Mouse (Mus musculus) liver, embryonic 18 days (tissue): ENCODE measurements around the gene Arhgef11. TPM values are rescaled to one million over a fixed set of nuclear protein-coding genes. Genes with fewer than 3 reads are reported as not detected.

ENCODE experiments used
- polyA plus RNA-seq: library from polyadenylated mRNA; depleted of rRNA; stranded (reverse); fragments of >200 nt; gene quantifications from 2 replicates; pipeline ENCODE4 v1.2.3, GENCODE M21; 2012; rRNA removed

The Arhgef11 gene
- polyA plus RNA-seq = 4.7 and 5.3 TPM in 2 replicates

DNA sequence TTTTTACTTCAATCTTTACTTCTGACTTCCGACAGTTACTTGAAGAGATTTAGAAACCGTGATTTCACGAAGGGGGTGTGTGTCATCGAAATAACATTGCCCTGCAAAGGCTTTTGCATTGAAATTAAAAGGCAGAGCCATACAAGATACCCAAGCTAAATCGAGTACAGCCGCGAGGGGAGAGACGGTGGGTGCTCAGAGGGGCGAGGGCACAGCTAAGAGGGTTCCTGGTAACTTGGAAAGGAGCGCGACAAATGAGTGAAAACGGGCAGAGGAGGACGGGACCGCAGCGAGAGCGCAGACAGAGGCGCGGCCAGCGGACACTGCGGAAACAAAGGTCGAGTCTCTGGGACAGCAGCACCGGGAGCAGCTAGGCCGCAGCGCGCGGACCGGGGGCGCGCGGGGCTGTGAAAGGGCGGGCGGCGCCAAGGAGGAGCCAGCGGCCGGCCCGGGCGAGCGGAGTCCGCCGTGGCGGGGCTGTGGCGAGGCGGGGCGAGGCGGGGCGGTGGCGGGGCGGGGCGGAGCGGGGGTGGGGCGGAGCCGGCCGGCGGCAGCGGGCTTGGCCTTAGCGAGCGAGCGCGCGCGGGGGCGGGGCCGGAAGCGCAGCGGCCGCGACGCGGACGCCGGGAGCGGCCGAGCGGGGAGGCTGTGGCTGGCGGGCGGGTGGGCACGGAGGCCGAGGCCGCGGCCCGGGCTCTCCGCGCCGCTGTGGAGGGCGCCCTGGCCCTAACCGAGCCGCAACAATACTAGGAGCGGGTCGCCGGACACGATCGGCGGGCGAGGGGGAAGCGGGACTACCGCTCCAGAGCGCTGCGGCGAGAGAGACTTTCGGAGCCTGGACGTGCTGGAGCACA is at the start of gene Arhgef11:
Arhgef11 (plus strand) TSS at position 603 of the 854 bp plus-strand sequence.

DNA sequence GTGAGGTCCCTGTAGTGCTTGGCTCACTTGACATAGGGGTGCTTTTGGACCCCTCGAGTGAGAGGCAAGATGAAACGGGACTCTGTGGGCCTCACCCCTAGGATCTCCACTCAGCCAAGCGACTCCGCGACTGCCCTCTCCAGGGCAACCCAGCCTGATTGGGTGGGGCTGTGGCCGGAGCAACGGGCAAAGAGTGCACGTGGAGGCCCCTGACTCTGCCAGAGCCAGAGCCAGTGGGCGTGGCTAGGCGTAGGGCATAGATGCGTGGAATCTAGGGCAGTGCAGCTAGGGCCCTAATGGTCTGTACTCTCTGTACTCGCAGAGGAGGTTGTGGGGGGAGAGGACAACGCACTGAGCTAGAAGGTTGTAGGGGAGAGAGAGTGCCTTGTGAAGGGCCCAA is 131.1 kb downstream of the Arhgef11 start, which contains the start of gene Lrrc71:
Lrrc71 (minus strand) TSS at position 195 of the 400 bp plus-strand sequence.

Other genes with a start within 250 kb of the Arhgef11 start
- gene Fcrl1, start 241.2 kb upstream of the Arhgef11 start, polyA plus RNA-seq = 0.82 and 1.1 TPM in 2 replicates
- gene Fcrl5, start 181.8 kb upstream of the Arhgef11 start, polyA plus RNA-seq = not detected in 2 replicates
- gene Etv3, start 92.2 kb upstream of the Arhgef11 start, polyA plus RNA-seq = 3.2 TPM in 2 replicates
- 0.10 and 0.13 TPM in 2 replicates for gene Lrrc71, start 131.1 kb downstream of the Arhgef11 start, polyA plus RNA-seq
- 0.12 and 0.16 TPM in 2 replicates for gene Ntrk1, start 177.6 kb downstream of the Arhgef11 start, polyA plus RNA-seq
- 0.02 and 0.13 TPM in 2 replicates for gene Insrr, start 179.4 kb downstream of the Arhgef11 start, polyA plus RNA-seq
- 7.4 and 9.0 TPM in 2 replicates for gene Pear1, start 206.7 kb downstream of the Arhgef11 start, polyA plus RNA-seq
- gene Sh2d2a, start 229.2 kb downstream of the Arhgef11 start, polyA plus RNA-seq = 0.43 and 0.62 TPM in 2 replicates